Mouse (Mus musculus) left cerebral cortex, postnatal 4 days (tissue): ENCODE measurements around the gene Ntn1. TPM values are rescaled to one million over a fixed set of nuclear protein-coding genes. Genes with fewer than 3 reads are reported as not detected.

Source experiments
- DNase-seq: peaks from one replicate; pipeline ENCODE4 v3.0.0-alpha.2; 2022
- intact Hi-C: fragments of 180-260 bp; cut with DNase I; formaldehyde crosslinking; loops from one replicate; pipeline ENCODE4 v1.15.1; 2025
- total RNA-seq, 2 experiments: library from RNA; stranded (reverse); gene quantifications; 2 replicates each; pipeline ENCODE4 v1.2.3; 2021

Gene Ntn1
- total RNA-seq, 2 experiments from 2014 or later = 10.6 to 14.7 TPM

DNA sequence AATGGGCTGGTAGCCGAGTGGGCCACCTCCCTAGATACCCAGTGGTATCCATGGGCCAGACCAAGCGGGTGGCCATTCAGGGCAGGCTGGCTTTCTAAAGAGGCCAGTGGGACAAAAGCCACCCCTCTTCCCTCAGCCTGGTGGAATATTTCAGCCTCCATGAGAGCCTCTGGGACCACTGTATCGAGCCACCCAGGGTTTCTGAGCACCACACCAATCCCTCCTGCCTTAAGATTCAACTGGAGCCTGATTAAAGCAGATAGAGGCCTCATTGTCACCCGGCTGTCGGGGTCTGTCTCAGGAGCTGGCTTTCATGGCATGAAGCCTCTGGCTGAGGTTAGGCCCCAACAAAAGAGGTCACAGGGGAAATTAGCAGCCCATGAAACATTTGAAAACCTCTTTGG, 174.0 kb downstream of the Ntn1 start:
- intact Hi-C loops = no loop called here
- no peak for DNase-seq

DNA sequence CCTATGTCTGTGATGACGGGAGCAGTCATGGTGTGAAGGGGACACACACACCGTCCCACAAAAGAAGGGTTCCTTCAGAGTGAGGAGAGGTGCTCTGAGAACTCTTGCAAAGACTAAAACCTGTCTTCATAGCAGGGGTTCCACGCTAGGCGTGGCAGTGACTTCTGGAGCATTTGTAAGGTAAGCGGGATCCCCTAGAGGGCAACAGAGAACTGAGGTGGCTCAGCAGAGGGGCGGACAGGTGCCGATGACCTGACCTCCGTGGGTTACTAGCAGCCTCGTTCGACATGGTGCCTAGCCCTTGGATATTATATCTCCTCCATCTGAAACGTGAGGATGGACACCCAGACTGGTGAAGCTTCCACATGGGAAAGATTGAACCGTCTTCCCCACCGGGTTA, 177.5 kb downstream of the Ntn1 start:
- DNase-seq = no peak
- intact Hi-C loops = no loop called here

DNA sequence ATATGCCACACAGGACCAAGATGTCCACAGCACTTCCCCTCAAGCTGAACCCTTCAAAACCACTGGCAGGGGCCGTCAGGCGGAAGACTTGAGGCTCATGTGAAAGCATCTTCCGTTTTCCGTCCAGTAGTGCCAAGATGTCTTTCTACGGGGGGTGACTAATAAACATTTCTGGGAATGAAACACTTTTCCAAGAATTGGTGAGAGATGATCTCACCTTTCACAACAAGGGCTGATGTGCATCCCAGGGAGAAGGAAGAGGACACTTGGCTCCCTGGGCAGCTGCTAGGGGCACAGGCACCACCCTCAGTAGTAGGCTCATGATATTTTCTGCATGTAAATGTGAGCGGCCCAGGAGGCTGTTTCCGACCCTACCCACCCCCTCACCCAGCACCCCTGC, 178.4 kb downstream of the Ntn1 start:
- intact Hi-C loops = no loop called here
- DNase-seq = no peak

DNA sequence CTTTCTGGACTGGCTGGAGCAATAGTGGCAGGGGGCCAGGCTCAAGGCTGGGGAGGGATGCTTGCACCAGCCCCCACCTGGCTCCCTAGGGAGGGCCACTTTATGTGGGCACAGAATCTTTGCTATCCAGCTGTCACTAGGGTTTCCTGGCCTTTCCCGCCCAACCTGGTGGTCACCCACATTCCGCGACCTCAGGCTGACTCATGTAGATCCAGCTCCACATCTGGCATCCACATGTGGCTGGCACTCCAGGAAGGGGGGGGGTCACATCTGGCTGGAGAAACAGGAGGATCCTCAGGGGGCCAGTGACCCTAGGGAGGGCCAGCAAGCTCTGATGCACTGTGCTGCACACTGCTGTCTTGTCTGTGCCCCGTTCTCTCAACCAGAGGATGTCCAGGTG, 179.9 kb downstream of the Ntn1 start:
- intact Hi-C loops = no loop called here
- DNase-seq = no peak

DNA sequence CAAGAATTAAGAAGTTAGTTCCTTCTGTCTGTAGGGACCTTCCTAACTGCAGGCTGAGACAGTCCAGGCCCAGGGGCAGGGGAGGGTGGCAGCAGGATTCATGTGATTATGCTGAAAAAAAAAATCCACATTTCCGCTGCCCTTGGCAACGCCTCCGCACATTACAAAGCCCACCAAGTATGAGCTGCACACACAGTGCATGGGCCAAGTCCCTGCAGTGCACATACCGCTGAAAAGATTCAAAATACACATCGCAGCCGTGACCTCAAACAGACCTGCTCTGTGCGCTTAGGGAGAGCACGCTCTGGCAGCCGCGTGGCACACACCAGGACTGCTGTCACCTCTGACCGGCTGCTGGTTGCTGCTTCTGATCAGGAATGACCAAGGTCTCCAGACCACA, 184.6 kb downstream of the Ntn1 start:
- DNase-seq = no peak
- intact Hi-C loops = no loop called here

DNA sequence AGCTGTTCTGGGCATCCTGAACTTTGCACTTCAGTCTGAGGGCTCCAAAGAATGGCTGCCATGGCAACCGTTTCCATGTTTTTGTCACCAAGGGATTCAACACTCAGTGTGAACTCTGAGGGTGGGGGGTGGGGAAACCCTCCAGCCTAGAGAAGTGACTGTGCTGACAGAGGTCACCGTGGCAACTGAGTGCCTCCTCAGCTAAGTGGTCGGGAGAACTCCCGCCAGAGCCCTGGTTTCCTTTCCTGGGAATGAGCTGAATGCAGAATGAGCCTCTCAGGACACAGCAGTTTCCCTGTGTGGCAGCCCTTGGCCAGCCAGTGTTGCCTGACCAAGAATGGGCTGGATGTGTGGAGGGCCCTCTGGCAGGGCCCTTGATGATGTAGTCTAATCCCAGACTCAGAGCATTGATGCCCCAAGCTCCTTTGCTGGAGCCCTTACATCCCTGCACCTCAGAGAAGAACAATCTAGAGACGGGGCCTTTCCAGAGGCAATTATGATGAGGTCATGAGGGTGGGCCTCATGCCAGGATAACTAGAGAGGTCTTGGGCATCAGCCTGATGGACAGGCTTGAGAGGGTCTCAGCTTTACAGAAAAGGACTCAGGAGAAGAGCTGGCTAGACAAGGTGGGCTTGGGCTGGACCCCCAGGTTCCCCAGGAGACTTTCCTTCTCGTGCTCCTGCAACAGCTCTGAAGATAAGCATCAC, 185.3 kb downstream of the Ntn1 start:
- peak; percentile 52 for DNase-seq
- intact Hi-C loops = no loop called here

DNA sequence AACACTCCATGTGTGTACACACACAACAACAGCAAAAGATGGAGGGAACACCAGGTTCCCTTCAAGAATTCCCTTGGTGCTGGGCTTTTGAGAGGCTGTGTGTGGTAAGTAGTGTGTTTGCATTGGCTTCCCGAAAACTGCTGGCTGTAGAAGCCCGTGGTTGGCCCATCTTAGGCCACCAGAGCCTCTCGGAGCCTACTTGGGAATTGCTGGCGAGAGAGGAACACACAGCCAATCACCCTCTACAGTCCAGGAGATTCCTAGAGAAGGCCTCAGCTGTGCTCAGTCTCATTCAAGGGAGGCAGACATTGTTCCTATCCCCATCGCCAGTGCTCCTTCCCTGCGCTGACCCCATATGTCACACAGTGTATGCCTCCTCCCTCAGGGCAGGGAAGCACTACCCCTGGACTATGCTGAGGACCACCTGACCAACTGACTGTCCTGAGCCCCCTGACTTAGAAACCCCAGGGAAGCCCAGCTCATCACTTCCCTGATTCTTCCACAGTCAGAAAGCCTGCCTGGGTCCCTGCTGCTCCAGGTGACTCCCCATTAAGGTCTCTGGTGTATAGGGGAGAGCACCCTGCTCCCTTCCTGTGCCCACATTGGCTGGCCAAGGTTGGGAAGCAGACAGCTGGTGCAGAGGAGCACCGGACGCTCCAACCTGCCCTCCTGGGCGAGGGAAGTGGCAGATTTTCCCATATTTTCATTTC, 186.0 kb downstream of the Ntn1 start:
- no peak for DNase-seq
- intact Hi-C loops = no loop called here

DNA sequence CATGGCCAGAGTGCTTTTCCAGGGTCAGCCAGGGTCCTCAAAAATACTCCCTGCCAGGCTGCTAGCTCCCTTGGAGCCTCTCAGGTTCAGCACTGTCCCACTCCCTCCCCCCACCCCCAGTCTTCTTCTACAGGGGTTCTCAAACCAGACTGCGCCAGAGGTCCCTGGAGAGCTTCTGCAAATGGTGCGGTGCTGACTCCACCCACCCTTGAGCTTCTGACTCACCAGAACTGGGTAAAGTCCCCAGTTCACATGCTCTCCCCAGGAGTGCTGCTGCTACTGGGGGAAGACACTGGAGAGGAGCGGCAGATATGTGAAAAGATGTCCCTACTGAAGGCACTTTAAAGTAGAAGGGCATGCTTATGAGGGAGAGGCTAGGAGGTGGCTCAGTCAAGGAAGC, 186.7 kb downstream of the Ntn1 start:
- DNase-seq = no peak
- intact Hi-C loops = no loop called here

DNA sequence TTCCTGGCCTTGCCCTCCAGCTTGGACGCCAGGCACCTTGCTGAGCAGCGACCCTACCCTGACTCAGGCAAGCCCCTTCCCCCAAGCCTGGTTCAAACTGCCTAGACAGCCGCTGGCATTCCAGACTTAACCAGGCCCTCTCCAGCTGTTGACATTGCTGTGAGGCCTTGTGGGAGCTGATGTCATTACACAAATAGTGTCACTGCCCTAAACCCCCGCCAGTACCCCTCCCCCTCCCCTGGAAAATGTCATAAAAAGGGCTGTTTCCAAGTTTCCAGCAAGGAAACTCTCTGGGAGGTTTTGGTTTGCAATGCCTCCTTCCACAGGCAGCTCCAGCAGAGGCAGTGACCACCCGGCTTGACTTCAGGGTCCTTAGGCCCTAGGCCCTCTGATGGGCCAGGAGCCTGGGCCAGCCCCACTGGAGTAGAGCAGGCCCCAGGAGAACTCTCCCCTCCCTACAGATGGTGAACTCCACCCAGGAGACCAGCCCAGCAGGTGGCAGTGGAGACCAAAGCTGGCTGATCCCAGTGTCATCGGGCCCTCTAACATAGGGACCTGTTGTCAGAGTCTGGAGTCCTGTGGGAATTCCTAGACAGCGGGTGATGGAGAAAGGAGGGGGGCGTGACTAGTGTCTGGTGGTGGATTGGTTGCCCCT, 188.6 kb downstream of the Ntn1 start:
- DNase-seq = no peak
- intact Hi-C loops = no loop called here

DNA sequence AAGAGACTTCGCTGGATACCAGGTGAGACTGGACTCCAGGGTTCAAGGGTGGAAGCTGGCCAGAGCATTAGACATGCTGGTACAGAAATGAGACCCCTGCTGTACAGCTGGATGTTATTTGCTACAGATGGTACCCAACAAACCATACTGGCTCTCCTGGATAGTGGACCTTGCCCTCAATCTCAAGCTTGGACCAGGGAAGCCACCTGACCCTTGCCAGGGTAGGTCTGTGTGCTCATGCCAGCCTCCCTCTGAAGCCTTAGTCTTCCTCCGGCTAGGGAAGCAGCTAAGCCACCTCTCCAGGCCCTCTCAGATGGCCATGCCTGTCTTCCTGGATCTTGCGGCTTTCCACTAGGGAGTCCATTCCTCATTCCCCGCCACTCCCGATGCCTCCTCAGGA, 189.9 kb downstream of the Ntn1 start:
- no peak for DNase-seq
- intact Hi-C loops = no loop called here

DNA sequence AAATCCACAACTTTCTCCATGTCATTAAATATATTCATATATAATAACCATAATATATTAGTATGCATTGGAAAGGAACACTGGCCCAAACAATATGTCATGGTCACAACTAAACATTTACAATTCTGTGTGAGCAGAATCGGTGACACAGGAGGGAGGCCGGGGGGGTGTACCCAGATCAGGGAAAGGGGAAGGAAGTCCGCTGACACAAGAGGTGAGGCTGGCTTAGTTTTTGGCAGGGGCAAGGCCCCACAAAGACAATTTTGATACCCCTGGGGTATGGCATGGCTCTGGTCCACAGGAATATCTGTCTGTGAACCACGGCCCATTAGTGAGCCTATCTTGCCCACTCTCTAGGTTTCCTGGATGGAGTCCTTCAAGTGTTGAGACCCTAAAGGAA, 191.1 kb downstream of the Ntn1 start:
- intact Hi-C loops = no loop called here
- no peak for DNase-seq

DNA sequence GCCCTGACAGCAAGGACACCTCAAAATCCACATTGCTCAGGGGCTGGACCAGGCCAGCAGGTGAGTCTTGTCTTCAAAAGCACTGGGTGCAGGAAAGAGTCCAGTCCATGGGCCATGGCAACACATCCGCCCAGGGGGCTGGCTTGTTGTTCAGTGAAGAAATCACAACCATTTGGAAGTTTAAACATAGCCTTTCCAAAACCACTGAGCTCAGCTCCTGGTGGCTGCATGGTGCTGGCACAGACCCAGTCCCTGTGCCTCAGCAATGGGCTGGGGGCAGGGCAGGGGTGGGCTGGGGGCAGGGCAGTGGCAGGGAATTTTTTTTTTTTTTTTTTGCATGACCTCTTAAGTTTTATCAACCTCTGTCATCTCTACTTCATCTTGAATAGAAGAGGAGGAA, 192.0 kb downstream of the Ntn1 start:
- intact Hi-C loops = no loop called here
- DNase-seq = no peak

DNA sequence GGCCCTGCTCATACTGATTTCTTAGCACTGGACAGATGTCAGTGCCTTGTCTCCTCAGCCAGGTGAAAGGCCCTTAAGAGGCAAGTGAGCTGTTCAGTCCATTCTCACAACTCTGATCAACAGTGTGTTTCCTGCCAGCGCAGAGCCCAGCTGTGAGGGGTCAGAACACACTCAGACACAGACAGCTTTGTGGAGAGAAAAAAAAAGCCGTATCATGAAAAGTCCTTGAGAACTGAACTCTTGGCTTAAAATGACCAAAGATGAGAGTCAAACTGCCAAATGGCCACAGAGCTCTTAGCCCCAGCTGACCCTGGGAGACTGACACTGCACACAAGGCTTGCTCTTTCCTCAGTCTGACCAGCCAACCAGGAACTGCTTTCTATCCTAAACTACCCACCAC, 192.6 kb downstream of the Ntn1 start:
- intact Hi-C loops = no loop called here
- no peak for DNase-seq

DNA sequence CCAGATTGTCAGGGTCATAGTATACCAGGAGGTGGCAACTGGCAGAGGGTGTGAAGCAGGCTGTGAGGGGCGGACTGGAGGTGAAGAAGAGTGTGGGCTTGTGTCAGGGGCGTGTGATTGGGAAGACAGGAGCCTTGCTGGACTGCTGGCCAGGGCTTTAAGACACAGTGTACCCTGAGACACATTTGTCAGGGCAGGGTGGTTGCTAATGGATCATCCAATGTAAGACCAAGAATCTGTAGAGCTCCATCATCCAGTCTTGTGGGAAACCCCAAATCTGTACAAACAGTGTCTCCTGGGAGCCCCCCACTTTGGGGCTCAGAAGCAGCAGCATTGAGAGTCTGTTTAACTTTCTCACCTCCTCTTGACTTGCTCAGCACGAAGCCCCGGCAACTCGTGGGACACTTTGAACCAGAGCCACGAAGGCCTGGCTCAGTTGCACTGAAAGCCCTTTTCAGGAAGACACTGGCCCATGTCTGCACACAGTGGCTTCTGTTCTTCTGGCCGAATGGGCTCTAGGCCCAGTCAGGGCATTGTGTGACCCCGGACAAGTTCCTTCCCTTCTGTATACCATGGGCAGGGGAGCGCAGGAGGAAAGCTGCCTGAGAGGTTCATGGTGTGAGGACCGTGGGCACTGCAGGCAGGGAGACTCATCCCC, 194.9 kb downstream of the Ntn1 start:
- intact Hi-C loops = no loop called here
- peak; percentile 53 for DNase-seq

DNA sequence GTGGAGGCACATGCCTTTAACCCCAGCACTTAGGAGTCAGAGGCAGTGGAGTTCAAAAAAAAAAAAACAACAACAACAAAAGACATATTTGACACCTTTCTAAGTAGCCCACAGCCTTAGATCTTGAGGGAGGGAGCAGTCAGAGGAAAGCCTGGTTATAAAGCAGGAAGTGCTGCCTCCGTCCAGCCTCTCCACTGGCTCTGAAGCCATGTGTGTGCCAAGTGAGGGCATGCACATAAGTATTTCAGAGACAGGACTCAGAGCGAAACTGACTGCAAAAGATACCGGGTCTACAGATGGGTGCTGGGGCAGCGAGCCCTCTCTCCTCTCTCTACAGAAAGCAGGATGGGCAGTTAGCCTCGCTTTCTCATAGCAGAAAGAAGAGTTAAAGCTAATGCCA, 196.2 kb downstream of the Ntn1 start:
- no peak for DNase-seq
- intact Hi-C loops = no loop called here

DNA sequence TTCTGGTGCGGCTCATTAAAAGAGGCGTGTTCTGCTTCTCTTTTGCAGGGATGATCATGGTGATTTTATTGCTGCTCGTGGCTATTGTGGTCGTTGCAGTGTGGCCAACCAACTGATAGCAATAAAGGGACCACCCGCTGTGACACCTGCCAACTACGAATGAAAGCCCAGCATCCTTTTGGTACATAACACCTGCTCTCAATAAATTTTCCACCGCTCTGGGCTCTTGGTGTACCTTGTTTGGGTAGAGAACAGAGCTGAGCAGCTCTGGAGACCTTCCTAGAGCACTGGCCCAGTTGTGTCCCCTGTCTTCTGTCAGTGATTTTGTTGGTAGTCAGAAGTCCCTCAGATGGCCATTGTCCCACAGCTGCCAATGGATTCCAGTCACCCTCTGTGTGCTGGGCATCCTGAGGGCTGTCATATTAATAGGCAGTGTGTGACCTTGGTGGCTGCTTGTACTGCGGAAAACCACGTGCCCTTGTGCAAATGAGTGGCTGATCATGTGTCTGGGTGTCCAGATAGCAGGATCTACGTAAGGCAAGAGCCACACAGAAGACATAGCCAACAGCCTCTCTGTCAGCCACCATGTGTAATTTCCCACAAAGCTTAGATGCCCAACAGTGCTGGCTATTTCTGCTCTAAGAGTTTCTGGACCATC, 196.8 kb downstream of the Ntn1 start:
- DNase-seq = no peak
- intact Hi-C loops = no loop called here

DNA sequence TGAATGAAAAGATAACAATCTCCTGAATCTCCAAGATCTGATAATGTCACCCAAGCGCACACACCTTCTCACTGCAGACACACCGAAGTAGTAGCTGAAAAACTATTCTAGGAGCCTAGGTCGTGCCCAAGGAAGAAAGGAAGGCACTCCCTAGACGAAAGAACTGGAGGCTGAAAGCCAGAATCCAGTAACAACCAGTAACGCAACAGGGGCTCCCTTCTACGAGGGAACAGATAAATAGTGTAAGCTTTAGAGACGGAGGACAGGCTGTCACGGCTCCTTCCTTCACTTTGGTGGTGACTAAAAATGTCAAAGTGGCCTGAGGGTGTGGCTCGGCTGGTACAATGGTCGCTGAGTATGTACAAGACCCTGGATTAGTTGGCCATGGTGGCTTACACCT, 198.1 kb downstream of the Ntn1 start:
- intact Hi-C loops = no loop called here
- DNase-seq = no peak

DNA sequence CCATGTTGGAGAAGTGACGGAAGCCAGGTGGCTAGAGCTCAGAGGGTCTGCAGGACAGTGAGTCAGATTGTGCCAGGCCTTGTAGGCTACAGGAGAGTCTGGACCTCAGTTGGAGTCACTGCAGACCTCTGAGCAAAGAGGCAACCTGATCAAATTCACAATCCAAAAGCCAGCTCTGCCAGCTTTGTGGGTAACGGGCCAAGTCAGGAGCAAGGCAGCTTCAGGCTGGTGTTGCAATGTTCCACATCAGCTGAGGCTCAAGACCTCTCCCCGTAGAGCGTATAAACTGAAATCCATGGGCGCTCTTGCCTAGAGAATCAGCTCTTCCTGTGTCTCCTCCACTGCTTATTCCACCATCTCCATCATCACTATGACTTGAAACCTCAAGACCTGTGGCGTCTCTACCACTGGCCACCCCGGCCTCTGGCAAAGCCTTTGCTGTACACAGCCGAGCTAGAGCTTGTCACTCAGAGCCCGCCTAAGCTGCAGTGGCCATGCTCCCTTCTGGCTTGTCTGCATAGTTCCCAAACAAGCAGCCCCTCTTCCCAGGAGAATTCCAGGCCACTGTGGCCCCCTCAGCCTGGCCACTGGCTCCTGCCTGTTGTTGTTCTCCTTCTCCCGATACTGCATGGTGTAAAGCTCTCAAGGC, 198.7 kb downstream of the Ntn1 start:
- intact Hi-C loops = no loop called here
- DNase-seq = no peak

DNA sequence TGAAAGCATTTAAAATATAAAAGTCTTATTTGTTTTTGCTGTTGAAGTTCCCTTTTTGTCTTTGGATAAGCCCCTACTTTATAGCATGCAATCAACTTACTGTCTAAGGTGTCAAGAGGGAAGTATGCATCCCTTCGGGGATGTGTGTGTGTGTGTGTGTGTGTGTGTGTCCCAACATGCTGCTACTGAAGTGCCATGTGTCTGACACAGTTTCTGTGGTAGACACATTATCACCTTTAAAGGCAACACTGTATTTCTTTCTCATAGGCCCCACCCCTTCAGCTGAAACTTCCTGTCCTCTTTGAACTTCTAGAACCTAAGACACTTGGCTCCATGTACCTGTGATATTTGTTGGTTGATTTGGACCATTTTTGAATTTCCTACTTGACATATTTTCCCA, 199.6 kb downstream of the Ntn1 start:
- DNase-seq = no peak
- intact Hi-C loops = no loop called here

DNA sequence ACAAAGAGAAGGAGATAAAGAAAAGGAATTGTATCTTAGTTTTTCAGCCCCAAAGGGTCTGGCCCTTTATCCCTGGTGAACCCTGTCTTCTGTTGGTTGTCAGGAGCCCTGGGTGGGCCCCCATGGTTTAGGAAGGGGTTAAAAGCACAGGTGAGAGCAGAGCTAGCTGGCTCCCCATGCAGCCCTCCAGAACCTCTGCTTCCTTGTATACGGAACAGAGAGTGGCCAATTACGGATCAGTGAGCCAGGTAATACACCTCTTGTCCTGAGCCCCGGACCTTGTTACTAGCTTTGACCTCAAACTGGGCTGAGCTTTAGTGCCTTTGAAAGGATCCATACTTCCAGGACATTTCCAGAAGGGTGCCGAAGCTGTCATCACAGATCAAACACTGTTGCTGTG, 200.1 kb downstream of the Ntn1 start:
- no peak for DNase-seq
- intact Hi-C loops = no loop called here
